Mouse (Mus musculus): ENCODE results near the gene Agpat1.

Agpat1 gene

DNA sequence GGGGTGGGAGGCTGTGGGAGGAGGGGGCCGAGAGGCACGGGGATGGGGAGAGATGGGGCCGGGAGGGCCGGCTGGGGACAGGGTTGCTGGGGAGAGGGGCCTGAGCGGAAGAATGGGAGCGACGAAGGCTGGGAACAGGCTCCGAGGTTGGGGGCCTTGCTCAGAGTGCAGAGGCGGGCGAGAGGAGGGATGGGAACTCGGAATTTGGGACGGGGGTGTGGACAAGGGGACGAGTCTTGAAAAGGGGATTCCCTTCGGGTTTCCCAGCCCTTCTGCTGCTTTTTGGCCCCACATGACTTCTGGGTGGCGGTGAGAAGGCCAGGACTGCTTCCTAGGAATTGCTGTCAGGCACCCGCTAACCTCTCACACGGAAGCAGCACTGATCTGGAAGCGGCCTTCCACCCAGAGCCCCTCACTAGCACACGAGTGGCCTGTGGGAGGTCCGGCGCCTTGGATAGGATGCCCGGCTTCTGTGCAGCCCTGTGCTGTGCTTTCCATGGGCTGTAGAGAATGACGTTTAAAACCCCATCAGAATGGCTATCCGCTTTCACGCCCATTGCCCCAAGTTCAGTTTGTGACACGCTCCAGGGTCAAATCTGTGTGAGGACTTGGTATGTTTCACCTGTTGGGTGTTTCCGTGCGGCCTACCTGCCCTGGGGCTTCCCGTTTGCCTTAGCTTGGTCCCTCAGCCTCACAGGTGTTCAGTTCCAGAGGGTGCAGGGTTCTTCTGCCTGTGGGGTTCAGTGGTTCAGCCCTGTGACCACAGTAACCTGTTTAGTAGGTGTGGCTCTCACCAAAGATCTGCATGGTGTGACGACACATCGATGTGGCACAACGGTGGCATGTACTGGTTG lies 2.4 kb downstream of the Agpat1 start:
- DNase-seq, result peak; percentile 31

DNA sequence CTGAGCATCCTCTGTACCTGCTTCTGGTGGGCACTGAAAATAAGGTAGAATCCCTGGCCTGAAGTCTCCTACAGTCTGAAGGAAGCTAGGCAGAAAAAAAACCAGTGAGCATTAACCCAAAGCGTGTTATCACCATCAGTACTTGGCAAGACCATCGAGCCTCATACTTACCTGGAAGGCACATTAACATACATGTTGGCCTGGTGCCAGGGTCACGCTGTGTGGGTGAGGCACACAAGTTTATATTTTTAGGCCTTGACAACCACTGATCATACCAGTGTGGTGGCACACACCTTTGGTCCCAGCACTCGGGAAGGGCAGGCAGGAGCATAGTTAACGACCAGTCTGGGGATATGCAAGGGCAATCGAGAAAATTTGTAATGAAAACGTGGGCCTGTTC lies 3.9 kb downstream of the Agpat1 start:
- DNase-seq, result peak; percentile 57

DNA sequence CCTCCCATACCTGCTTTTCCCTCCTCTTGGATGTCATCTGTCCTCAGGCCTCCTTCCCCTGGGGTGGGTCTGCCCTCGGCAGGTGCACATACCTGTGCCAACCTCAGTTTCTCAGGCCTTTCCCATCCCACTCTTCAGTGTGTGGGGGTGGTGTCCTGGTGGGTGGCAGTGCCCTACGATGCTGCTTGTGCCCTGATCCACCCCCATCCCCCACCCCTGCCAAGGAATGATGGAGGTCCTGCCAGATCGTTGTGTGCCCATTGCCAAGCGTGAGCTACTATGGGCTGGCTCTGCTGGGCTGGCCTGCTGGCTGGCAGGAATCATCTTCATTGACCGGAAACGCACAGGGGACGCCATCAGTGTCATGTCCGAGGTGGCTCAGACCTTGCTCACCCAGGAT lies 7.0 kb downstream of the Agpat1 start:
- DNase-seq, result no peak

DNA sequence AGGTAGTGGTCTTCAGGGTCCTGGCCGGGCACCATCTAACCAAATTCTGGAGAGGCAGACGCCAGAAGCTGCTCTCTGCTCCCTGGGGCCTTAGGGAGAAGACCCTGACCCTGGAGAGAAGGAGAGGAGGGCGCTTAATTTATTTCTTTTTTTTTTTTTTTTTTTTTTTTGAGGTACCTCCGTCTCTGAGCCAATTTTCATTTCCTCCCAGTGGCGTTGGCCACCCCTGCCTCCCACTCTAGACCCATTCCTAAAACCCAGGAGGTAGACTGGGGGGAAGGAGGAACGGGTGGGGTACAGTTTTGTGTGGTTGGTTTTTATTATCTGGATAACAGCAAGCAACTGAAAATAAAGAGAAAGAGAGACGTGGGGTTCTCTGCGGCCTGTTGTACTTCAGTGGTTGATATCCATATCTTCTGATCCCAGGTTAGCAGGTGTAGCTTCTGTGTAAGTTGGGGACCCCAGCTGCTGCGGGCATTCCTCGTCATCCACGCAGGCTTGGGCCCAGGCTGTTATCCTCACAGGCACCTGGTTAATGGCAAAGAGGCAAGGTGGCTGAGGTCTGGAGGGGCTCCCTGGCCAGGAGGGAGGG lies 9.1 kb downstream of the Agpat1 start:
- DNase-seq, result no peak

DNA sequence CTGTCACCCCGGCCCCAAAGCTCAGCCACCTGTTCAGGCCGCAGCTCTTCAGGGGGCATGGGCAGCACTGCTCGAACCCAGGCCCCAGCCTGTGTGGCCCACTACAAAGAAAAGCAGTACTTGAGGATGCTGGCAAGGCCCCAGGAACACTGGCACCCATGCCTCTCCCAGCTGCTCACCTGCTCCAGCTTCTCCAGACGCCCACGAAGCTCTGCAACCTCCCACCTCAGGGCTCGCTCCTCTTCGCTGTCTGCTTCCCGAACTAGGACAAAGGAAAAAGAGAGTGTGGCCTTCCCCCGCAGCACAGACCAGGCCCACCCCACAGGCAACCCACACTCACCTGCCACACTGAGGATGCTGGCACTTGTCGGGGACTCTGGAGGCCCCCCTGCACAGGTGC lies 9.8 kb downstream of the Agpat1 start:
- DNase-seq, result no peak

DNA sequence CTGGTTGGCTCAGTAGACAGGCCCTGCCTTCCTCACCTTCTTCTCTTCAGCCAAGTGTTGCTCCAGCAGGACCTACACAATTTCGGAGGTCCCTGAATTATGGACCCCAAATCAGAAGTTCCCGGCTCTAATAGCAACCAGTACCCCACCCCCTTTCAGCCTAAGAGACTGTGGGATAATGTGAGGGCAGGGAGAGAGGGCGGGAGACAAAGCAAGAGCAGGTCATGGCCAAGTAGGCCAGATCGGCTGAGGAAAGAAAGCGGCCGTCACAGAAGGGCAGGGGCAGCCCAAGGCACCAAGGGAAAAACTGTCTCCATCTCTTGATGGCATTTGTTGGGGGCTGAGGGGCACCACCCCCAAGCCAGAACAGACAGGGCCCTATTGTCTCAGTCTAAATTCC lies 11.8 kb downstream of the Agpat1 start, which contains the start of gene Egfl8:
Gene Egfl8 (minus strand): TSS at position 101 of the 400 bp plus-strand sequence.
- no peak for DNase-seq

DNA sequence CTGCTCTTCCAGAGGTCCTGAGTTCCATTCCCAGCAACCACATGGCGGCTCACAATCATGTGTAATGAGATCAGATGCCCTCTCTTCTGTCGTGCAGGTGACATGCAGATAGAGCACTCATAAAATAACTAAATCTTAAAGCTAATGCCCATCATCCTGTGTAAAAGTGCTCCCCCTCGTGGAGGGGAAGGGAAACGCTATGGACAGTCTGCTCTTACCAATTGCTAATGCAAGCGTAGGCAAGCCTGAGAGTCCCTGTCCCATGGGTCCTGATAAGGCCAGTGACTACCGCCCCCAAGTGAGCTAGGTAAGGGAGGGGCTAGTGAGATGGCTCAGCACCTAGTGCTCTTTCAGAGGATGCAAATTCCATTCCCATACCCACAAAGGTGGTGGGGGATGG lies 14.9 kb downstream of the Agpat1 start:
- peak; percentile 67 for DNase-seq

DNA sequence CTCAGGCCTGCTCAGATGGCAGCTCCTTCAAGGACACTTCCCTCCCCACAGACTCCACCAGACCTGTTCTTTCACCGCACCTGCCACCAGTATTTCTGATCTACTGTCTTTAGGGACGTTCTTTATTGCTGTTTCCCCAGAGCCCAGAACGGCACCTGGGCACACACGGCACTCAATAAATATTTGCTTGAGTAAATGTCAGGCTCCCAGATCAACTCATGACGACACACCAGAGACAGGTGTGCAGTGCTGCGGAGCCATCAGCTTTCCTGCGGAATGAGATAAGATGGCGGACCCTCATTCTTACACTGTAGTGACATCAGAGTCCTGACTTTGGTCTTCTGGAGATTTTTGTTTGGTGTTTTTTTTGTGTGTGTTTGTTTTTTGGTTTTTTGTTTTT lies 16.9 kb downstream of the Agpat1 start:
- no peak for DNase-seq

DNA sequence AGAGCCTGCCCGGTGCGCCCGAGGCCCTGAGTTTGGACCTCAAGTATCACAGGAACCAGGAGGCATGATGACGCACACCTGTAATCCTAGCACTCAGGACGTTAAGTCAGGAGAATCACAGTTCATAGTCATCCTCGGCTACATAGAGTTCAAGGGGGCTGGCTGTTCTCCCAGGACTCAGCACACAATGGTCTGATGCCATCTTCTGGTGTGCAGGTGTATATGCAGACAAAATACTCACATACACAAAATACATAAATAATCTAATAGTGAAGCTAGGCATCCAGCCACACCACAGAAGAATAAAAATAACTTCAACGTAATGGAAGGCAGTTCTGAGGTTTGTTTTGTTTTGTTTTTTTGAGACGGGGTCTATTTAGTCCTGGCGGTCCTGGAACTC lies 19.1 kb downstream of the Agpat1 start:
- no peak for DNase-seq

DNA sequence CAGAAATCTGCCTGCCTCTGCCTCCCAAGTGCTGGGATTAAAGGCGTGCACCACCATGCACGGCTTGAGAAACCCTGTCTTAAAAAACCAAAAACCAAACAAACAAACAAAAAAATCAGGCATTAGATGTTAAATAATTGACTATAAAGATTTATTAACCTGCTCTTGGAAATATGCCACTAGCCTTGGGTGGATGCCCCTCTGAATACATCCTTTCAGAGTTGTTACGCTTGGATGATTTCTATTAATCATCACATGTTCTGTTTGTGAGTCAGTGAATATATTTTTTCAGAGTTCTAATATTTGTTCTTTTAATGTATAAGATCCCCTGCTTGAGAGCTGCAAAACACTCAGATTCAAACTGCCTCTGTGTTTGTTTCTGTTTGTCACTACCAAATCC lies 20.9 kb downstream of the Agpat1 start:
- no peak for DNase-seq

DNA sequence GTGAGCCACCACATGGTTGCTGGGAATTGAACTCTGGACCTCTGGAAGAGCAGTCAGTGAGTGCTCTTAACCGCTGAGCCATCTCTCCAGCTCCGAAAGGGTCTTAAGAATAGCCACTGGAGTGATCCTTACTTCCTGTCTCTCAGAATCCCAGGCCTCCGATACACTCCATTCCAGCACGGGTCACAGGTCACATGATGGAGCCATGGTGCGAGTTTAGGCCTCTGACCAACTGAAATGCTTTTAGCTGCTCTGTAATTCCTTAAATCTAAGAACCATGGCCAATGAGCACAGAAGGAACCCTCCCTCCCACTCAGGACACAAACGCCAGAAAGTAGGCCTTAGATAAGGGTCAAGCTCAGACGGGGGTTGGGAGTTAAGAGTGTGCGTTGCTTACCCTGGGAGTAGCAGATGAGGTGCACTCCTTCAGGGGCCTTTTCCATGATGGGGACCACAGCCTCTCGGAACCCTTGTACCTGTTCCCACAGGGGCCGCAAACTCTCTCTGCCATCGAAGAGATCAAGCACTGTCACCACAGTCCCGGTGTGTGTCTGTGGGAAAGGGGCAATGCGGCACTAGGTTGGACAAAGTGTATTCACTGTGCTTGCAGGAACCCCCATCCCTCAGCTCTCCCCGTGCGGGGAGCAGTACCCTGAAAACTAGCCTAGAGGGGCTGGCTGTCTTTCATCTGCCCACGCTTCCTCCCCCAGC lies 22.2 kb downstream of the Agpat1 start:
- no peak for DNase-seq

DNA sequence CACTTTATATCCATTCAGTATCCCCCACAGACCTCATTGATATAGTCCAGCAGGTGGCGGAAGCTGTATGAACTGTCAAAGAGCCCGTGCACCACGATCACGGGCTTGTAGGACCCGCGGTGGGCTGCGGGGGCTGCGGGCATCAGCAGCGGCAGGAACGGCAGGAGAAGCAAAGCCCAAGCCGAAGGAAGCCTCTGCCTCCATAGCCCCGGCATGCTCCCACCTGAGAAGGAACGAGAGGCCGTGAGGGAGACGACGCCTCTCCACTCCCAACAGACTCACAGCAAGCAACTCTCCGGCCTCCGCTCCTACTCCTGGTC lies 22.7 kb downstream of the Agpat1 start:
- no peak for DNase-seq

DNA sequence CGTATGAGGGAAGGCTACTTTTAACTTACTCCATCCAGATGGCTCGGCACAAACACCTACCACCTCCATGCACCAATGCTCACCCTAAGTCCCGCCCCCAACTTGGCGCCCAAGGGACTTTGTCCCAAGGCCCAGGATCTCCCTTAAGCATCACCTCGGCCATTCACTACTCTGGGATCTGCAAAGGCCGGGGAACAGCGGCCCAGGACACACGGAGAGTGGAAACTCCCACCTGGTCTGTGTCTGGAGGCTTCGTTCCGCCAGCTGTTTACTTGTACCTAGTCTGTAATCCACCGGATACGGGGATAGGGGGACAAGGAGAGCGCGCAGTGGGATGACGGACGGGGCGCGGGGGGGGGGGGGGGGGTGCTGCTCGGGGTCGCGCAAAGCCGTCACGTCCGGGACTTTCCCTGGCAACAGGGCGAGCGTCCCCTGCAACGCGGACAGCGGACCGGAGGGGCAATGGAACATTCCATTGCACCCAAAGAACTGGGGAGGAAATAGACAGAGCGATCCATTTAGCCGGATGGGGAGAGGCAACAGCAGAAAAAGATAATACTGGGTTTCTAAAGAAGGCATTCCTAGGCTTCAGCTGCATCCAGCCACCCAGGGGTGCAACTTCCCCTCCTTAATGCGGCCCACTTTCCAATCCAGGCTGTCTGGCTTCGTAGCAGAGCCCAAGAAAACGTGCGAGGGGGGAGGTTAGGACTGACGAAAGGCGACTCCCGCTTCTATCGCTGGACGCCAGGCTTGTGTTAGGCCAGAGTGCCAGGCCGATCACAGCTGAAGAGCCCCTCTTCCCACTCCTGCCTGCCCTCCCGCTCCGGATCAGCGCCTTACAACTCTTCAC lies 23.3 kb downstream of the Agpat1 start:
- peak; percentile 82 for DNase-seq

DNA sequence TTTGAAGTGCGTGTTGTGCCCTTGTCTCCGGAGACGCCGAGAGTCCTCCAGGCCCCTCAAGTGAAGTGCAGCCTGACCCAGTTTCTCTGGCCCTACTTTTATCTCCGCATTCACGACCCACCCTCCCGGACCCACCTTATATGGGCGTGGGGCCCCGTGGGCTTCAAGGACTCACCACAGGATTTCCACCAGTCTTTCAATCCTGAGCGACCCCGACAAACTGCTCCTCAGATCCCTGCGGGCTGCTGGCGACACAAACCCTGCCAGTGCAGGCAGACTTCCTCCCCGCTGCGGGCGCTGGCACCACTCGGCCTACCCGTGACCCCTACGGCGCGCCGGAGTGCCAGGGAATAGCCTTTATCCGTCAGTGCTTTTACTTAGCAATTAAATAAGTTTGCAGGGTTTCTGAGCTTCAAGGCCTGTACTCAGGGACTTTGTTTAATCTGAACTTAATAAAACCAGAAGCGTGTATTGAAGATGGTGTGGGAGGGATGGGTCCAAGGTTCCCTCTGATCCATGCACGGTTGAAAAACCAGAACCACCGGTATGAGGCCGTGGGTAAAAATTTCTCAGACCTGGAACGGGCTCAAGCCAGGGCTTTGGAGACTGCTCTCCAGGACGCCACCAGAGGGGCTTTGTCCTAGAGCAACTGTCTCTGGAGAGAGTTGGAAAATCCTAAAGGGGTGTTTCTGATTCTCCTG lies 24.0 kb downstream of the Agpat1 start, which contains the start of gene Ppt2:
Gene Ppt2 (minus strand): TSS at position 568 of the 701 bp plus-strand sequence.
- DNase-seq, result peak; percentile 82

DNA sequence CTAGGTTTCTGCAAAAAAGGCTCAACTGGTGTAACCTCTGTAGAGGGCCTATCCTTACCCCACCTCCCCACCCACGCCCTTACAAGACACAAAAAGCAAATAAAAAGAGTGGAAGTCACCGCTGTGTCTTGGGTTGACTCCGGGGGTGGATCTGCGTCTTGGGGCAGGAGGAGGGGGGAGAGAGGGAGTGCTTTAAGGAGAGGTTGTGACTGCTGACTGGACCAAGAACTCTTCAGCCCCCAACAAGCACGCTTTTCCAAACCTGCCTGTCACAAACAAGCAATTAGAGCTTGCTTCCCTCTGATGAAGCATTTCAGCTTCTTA lies 24.5 kb downstream of the Agpat1 start:
- DNase-seq, result no peak

DNA sequence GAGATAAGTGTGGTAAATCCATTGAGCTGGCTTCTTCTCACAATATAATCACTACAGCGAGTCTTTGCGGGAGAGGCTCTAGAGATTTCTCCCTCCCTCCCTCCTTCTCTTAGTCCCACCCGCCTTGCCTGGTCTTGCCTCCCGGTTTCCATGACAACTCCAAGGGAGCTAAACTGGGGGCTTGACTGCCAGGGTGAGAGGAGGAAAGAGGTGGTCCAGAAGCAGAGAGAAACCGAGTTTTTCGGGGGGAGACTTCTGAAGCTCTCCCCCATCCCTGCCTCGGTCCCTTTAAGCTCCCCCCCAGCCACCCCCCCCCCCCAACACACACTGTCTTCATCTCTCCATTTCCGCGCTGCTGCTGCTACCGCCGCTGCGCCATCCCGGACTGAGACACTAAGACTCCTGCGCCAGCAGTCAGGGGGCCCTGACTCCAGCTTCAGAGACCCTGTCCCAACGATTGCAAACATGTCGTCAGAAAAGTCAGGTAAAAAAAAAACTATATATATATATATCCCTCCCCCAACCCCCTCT lies 25.2 kb downstream of the Agpat1 start, which contains the start of gene Prrt1:
Gene Prrt1 (plus strand): TSS at position 313 of the 531 bp plus-strand sequence.
- peak; percentile 63 for DNase-seq

DNA sequence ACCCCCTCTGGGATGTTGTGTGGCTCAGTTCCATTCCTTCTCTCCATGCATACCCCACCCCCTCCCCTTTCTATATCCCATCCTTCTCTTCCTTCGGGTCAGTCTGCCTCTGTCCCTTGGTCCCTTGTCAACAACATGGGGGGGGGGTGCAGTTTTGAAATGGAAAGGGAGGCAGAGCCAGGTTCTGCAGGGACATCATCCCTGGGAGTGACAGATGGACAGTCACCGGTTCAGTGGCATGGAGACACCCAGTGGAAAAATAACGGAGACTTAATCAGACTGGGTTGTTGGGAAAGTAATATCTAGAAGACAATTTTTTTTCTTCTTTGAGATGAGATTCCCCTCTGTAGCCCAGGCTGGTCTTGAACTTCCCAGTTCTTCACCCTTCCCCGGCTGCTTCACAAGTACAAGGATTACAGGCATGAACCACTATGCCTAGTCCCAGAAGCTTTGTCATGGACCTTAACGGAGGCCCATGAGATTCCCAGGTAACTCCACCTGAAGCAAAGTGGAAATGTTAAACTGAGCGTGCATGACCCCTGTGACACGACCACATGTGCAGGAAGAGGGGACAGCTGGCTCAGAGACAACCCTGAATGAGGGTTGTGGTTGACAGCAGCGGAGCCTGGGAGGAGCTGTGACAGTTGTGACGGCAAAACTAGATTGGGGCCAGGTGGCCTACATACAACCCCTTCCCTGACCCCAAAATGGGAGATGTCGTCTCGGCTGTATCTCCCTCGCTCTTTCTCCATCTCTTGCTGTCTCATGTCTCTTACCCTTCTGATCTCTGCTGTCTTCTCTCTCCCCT lies 25.9 kb downstream of the Agpat1 start:
- DNase-seq, result peak; percentile 65

DNA sequence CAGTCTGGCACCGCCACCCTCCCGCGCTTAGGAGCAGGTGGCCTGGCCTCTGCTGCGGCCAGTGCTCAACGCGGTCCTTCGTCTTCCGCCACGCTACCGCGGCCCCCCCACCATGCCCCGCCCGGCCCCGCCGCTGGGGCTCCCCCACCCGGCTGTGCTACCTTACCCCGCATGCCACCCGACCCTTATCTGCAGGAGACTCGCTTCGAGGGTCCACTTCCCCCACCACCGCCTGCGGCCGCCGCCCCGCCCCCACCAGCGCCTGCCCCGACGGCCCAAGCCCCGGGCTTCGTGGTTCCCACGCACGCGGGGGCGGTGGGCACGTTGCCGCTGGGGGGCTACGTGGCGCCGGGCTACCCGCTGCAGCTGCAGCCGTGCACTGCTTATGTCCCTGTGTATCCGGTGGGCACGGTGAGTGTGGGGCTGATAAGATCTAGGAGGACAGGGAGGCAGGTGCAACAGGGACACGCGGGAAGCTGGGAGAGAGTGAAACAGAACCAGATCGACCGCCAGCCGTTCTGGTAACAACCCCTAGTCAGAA lies 26.8 kb downstream of the Agpat1 start:
- peak; percentile 64 for DNase-seq

DNA sequence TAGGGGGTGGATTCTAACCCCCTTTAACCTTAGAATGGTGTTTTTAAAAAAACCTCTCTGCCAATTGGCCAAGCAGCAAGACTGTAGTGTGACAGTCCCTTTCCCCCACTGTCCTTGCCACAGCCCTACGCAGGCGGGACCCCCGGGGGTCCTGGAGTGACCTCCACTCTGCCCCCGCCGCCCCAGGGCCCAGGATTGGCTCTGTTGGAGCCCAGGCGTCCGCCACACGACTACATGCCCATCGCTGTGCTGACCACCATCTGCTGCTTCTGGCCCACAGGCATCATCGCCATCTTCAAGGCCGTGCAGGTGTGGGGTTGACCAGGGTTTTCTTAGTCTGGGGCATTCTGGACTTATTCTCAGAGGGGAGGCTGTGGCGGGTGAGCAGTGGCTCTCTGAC lies 27.6 kb downstream of the Agpat1 start:
- peak; percentile 61 for DNase-seq

DNA sequence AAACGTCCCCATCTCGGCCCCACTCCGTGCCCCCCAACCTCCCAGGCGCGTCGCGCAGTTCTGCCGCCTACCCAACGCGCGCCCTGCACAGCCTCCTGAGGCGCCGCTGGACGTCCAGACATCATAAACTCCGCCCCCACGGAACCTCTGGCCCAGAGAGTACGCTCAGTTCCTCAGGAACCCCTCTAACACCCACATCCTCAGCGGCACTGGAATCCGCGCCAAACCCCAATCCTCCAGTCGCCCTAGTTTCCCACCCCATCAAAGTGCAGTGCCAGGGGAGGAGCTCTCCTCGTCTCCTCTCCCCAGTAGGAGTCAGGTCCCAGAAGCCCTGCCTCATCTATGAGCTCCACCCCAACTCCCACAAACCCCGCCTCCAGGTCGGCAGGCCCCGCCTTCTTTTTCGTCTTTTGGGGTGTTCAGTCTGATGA lies 28.2 kb downstream of the Agpat1 start:
- peak; percentile 87 for DNase-seq

DNA sequence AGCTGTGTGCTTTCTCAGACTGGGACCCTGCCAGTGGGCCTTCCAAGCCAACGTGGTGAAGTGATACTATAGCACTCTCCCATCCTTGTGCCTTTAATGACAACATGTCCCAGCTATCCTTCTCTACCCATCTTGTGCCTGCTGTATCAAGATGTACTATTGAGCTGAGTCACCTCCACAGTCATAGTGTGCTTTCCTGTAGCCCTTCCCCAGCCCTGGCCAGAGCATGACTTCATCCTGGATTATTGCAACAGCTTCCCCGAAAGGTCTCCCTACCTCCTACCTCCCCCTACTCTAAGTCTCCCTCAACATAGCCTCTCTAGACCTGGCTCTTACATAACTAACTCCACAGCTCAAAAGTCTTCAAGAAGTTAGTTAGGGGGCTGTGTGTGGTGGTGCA lies 31.6 kb downstream of the Agpat1 start:
- DNase-seq, result no peak
